Mouse (Mus musculus) forebrain, embryonic 10.5 days (tissue): ENCODE results near the gene March5. TPM values are rescaled to one million over a fixed set of nuclear protein-coding genes. Genes with fewer than 3 reads are reported as not detected.
A peak's percentile ranks its signal among the peaks of the same experiment; 100 is the strongest.
"Not testable (repeated sequence)": the region's sequence is repeated elsewhere in the genome, so short reads cannot be mapped to it uniquely, and the experiment has no call there.

Experiments used
- DNase-seq: peaks from one replicate; pipeline ENCODE4 v3.0.0-alpha.2; 2017; ENCODE audit warnings: low spot score; ENCODE audit errors: extremely low spot score
- H3K27ac ChIP-seq: fragments of 300-500 bp; sonication (generic); 2 replicates; pipeline ENCODE4 v1.5.1; 2016; ENCODE audit warnings: mild to moderate bottlenecking
- H3K27me3 ChIP-seq: fragments of 300-500 bp; sonication (generic); 2 replicates; pipeline ENCODE4 v1.6.1; 2016; ENCODE audit warnings: mild to moderate bottlenecking; ENCODE audit not compliant: poor library complexity, severe bottlenecking
- H3K36me3 ChIP-seq: fragments of 300-500 bp; sonication (generic); replicated peaks from 2 replicates; pipeline ENCODE4 v1.6.1; 2016; ENCODE audit warnings: mild to moderate bottlenecking, moderate library complexity
- H3K4me1 ChIP-seq: fragments of 300-500 bp; sonication (generic); 2 replicates; pipeline ENCODE4 v1.6.1; 2016
- H3K4me3 ChIP-seq: fragments of 300-500 bp; sonication (generic); 2 replicates; pipeline ENCODE4 v1.5.1; 2016; ENCODE audit warnings: mild to moderate bottlenecking, moderate library complexity
- H3K9me3 ChIP-seq: fragments of 300-500 bp; sonication (generic); 2 replicates; pipeline ENCODE4 v1.6.1; 2016; ENCODE audit warnings: mild to moderate bottlenecking, moderate library complexity
- WGBS: fragments of 180-500 bp; shearing (Covaris S2); methylation state at CpG from one replicate; pipeline ENCODE4 v1.1.7; 2016; 5-methylcytosine and 5-hydroxymethylcytosine counted together
- polyA plus RNA-seq: library from polyadenylated mRNA; unstranded; fragments of >200 nt; fragmentation: Nextera tagmentation; extraction: Ambion mirVana; gene quantifications from 2 replicates; pipeline ENCODE4 v1.2.1, GENCODE M21; 2016

March5 gene
- polyA plus RNA-seq, 1 experiment from 2014 or later, result 109 TPM

DNA sequence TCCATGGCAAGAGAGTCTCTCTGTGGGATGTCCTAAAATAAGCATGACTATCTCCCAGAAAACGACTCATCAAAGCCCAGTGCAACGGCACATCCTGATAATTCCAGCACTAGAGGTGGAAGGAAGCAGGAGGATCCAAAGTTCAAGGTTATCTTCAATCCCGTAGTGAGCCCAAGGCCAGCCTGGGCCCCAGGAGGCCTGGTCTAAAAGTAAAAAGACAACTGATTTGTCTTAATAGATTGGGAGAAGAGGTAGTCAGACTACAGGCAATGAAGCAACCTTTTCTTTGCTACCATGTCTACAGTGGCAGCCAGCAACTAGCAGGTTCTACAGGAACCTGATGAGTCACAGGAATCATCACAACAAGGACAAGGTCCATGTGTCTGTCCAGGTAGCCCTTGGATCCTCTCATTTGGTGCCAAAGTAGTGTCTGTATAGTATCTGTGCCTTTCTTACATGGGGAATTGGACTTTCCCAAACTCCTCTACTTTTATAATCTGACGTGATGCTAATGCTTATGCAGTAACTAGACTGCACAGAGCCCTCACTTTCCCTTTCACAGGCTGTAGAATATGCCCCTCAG is 18.9 kb upstream of the March5 start:
- Histone ChIP-seq H3K27ac (no peak overlapping the region), H3K4me3 (no peak overlapping the region), H3K36me3 (no peaks in the 10 kb centered on the region), H3K9me3 (no peaks in the 10 kb centered on the region), H3K27me3 (no peaks in the 10 kb centered on the region), H3K4me1 (no peaks in the 10 kb centered on the region)
- no peak for DNase-seq
- WGBS, result 82% methylated on average over 4 of the region's 4 CpGs

DNA sequence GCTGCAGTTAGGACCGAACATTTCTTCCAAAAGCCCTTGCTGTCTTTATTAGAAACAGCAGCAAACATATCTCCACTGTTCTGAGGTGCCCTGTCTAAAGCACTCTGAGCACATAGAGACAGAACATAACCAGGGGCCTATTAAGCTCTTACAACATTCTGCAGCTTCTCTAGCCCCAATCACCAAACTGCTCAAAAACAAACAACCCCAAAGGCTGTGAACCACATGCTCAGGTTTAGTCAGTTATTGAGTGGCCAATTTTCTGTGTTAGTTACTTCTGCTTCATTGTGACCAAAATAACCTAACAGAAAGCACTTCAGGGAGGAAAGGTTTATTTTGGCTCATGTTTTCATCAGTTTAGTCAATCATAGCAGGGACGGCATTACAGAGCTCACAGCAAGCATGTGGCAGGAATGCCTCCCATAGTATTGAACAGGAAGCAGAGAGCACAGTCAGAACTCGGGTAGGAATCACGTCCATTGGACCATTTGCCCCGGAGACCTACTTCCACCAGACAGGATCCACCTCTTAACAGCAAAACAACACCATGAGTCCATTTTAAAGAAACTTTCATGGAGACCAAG is 14.8 kb upstream of the March5 start:
- Histone ChIP-seq H3K4me1 (no peaks in the 10 kb centered on the region), H3K4me3 (no peak overlapping the region), H3K9me3 (no peaks in the 10 kb centered on the region), H3K27ac (no peak overlapping the region), H3K27me3 (no peaks in the 10 kb centered on the region), H3K36me3 (no peaks in the 10 kb centered on the region)
- 86% methylated on average over 5 of the region's 5 CpGs for WGBS
- no peak for DNase-seq

DNA sequence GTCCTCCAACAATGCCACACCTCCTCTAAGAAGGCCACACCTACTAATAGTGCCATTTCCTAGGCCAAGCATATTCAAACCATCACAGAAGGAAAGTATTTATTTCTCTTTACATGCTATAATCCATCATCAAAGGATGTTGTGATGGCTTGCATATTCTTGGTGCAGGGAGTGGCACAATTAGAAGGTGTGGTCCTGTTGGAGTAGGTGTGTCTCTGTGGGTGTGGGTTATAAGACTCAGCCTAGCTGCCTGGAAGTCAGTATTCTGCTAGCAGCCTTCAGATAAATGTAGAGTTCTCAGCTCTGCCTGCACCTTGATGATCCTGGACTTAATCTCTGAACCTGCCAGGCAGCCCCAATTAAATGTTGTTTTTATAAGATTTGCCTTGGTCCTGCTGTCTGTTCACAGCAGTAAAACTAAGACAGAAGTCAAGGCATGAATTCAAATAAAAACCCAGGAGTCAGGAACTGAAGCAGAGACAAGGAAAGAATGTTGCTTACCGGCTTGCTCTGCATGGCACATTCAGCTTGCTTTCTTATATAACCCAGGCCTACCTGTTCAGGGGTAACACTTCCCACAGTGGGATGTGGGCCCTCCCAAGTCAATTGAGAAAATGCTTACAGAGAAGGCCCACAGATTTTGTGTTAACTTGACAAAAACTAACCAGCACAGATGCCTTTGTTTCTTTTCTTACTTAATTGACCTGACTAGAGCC is 9.0 kb upstream of the March5 start:
- H3K36me3 ChIP-seq, result no peaks in the 10 kb centered on the region
- no peaks in the 10 kb centered on the region for H3K27me3 ChIP-seq
- H3K27ac ChIP-seq, result no peak overlapping the region
- no peak for DNase-seq
- H3K4me3 ChIP-seq, result no peak overlapping the region
- 93% methylated on average over 1 of the region's 1 CpGs for whole genome bisulfite sequencing
- H3K4me1 ChIP-seq, result peaks cover 6% of the 10 kb centered on the region; the same call in 1 of the 2 replicates
- H3K9me3 ChIP-seq, result no peaks in the 10 kb centered on the region

DNA sequence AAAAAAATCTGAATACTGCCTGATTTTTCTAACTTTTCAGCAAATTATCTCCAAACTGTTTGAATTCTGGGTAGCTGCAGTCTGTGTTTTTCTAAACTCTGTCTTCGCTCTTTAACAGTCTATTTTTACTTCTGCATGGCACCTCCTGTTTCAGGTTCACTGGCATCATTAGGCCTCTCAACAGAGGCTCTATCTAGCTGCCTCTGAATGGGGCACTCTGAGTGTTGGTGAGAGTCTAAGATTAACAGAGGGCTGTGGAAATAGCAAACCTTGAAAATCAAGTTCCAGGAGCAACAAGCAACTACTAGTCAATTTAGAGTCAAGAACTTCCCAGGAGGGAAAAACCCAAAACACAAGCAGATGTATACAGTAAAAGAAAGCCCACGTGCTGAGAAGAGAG is 7.5 kb upstream of the March5 start:
- DNase-seq, result no peak
- WGBS, result 82% methylated on average over 2 of the region's 2 CpGs

DNA sequence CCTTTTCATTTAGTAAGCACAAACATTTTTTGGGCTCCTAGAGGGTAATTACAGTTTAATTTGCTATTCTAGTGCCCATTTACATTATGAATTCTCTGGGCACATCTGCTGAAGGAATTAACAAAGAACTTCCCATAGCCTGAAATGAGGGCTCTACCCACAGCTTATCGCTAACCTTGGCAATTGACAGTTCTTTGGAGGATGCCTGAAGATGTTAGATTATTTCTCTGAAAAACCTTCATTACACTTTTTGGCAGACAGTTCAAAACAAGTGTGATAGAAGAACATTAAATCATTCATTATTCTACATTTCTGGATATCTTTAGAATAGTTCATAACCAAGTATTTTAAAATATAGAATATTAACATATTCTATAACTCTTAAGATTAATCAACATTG is 4.0 kb upstream of the March5 start:
- no peaks in the 10 kb centered on the region for H3K9me3 ChIP-seq
- peaks cover 10% of the 10 kb centered on the region for H3K27me3 ChIP-seq
- no peak for DNase-seq
- H3K4me1 ChIP-seq, result peaks cover 16% of the 10 kb centered on the region
- no peak overlapping the region for H3K27ac ChIP-seq
- no peaks in the 10 kb centered on the region for H3K36me3 ChIP-seq
- H3K4me3 ChIP-seq, result no peak overlapping the region
- 84% methylated on average over 1 of the region's 1 CpGs for WGBS

More for the DNA sequence above, 7.5 kb upstream of the March5 start:
- Histone ChIP-seq H3K27ac (no peak overlapping the region), H3K4me1 (peaks cover 6% of the 10 kb centered on the region; the same call in 1 of the 2 replicates), H3K27me3 (no peaks in the 10 kb centered on the region), H3K9me3 (no peaks in the 10 kb centered on the region), H3K4me3 (no peak overlapping the region), H3K36me3 (no peaks in the 10 kb centered on the region)

DNA sequence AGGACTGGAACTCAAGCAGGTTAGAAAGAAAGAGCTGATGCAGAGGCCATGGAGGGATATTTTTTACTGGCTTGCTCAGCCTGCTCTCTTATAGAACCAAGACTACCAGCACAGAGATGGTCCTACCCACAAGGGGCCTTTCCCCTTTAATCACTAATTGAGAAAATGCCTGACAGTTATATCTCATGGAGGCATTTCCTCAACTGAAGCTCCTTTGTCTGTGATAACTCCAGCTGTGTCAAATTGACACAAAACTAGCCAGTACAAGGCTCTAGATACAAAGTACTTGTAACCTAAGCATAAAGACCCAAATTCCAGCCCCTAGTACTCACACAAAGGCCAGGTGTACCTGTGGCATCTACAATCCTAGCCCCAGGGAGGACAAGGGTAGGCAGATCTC is 2.2 kb upstream of the March5 start:
- DNase-seq, H3K4me3 ChIP-seq, H3K36me3 ChIP-seq: not testable (repeated sequence)

DNA sequence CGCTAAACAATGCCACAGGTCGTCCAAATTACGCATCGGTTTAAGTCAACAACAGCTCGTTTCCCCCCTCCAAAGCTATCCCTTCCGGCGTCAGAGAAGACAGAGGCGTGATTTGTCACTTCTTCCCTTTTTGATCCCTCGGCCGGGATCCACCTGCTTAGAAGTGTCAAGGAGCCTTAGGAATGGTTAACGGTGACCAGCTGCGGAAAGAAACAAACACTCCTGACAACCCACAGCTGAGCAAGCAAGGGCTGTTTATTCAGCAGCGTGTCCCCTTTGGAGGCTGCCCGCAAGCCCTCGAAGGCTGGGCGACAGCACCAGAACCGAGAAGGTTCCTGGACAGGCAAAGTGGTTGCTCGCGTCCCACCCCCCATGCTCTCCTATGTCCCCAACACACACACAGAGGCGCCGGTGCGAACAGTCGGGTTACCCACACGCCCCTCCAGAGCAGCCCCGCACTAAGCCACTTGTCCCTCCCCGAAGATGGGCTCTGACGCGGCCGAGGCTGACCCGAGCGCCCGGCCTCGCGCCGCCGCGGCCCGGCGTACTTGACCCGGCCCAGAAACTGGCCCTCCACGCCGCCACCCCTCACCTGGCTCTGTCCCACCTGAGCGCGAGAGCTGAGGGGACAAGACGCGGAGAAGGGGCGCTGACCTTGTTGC is 571 bp upstream of the March5 start:
- H3K4me3 ChIP-seq, result peak overlapping the region; percentile 89
- H3K27ac ChIP-seq, result peak overlapping the region; percentile 96
- peaks cover 10% of the 10 kb centered on the region for H3K27me3 ChIP-seq
- DNase-seq, result peak; percentile 44
- H3K9me3 ChIP-seq, result no peaks in the 10 kb centered on the region
- peaks cover 30% of the 10 kb centered on the region for H3K4me1 ChIP-seq
- H3K36me3 ChIP-seq, result peaks cover 25% of the 10 kb centered on the region
- WGBS, result under 1% methylated on average over 47 of the region's 47 CpGs

More for the DNA sequence above, 2.2 kb upstream of the March5 start:
- H3K27me3 ChIP-seq, H3K9me3 ChIP-seq, H3K27ac ChIP-seq: not testable (repeated sequence)
- H3K4me1 ChIP-seq, result peaks cover 30% of the 10 kb centered on the region

DNA sequence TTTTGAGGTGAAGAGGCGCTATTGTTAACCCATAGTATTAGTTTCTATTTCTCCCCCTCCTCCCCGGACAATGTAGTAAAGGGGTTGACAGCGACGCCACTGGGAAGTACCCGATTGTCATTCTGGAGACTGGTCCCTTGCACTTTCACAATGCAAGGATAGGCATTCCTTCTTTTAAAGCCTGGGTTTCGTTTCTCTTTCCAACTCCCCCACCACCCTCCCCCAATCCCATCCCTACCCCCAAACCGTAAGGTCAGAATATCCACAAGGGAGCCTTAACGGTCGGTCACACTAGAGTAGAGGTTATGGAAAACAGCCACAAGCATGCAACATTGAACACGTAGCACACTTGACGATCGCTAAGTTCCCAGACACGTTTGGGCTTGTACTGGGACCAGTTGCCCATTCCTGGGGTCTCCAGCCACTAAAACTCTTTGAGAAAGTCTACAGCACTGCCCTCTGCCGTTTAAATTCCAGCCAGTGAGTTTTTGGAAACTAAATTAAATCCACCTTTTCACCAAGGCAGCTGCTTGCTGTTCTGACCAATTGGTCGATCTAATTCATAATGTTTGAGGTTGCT is 923 bp downstream of the March5 start, which contains the start of gene Cpeb3:
Cpeb3 (minus strand) TSS at position 426 of the 580 bp plus-strand sequence.
- peak within 1 kb of the TSS; percentile 89 for H3K4me3 ChIP-seq
- peaks cover 40% of the 10 kb centered on the region for H3K36me3 ChIP-seq
- H3K27ac ChIP-seq, result peak within 1 kb of the TSS; percentile 96
- H3K9me3 ChIP-seq, result no peaks in the 10 kb centered on the region
- peak; percentile 46 for DNase-seq
- H3K27me3 ChIP-seq, result peaks cover 10% of the 10 kb centered on the region
- peaks cover 24% of the 10 kb centered on the region for H3K4me1 ChIP-seq
- WGBS, result under 1% methylated on average over 15 of the region's 15 CpGs

DNA sequence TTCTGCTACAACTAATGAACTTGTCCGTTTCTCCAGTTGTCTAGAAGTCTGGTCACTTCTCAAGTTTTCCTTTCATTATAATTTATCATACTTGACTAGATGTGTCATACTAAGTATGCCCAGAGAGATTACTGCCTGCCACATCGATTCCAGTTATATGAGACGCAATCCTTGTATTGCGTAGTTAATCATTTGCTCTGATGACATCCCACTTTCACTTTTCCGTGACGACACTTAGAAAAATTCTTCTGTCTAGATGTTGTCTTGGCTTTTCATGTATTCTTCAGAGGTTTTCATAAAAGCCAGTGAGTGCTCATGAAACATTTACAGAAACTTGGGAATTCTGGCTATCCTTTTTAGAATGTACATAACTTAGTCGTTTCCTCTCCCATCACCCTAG is 1.6 kb downstream of the March5 start:
- 91% methylated on average over 7 of the region's 7 CpGs for WGBS
- H3K4me1 ChIP-seq, result peaks cover 24% of the 10 kb centered on the region
- peak overlapping the region; percentile 89 for H3K4me3 ChIP-seq
- no peaks in the 10 kb centered on the region for H3K9me3 ChIP-seq
- peaks cover 10% of the 10 kb centered on the region for H3K27me3 ChIP-seq
- peak overlapping the region; percentile 96; the same call in 1 of the 2 replicates for H3K27ac ChIP-seq
- peaks cover 45% of the 10 kb centered on the region for H3K36me3 ChIP-seq
- no peak for DNase-seq

DNA sequence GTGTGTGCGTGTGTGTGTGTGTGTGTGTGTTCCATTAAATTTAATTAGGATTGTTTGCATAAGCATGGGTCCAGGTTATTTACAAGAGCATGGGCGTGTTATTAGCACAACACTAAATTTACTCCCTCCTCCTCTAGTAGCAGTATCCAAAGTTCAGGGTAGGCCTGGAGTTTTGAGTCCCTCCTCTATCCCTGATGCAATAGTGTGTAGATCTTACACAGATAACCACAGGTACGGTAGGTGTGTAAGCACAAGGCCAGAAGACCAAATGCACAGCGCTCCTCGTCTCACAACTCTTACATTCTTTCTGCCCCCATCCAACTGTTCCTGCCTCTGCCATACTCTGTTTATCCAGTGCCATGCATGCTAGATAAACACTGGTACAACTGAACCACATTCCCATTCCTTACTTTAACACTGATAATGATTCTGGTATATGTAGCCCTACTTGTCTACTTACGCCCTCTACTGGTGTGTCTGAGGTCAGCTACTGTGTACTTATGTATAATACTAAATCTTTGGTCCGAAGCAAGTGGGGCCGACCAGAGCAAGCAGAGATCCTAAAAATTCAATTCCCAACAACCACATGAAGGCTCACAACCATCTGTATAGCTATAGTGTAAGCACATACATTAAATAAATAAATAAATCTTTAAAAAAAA is 2.3 kb downstream of the March5 start:
- peak overlapping the region; percentile 89 for H3K4me3 ChIP-seq
- DNase-seq, result no peak
- 89% methylated on average over 8 of the region's 8 CpGs for WGBS
- peaks cover 49% of the 10 kb centered on the region for H3K36me3 ChIP-seq
- no peaks in the 10 kb centered on the region for H3K9me3 ChIP-seq
- H3K4me1 ChIP-seq, result peaks cover 24% of the 10 kb centered on the region
- peaks cover 10% of the 10 kb centered on the region for H3K27me3 ChIP-seq
- no peak overlapping the region for H3K27ac ChIP-seq

DNA sequence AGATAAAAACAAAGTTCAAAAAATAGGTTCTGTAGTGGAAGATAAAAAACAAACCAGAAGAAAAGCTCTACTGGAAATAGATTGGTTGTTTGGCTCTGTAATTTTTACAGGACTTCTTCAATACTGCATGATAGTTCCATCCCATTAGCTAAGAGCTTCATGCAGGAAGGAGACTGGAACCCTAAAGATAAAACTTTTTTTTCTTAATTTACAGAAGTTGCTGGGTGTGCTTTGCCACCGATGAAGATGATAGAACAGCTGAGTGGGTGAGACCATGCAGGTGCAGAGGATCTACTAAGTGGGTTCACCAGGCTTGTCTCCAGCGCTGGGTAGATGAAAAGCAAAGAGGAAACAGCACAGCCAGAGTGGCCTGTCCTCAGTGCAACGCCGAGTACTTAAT is 3.1 kb downstream of the March5 start:
- peaks cover 58% of the 10 kb centered on the region for H3K36me3 ChIP-seq
- 94% methylated on average over 4 of the region's 4 CpGs for WGBS

DNA sequence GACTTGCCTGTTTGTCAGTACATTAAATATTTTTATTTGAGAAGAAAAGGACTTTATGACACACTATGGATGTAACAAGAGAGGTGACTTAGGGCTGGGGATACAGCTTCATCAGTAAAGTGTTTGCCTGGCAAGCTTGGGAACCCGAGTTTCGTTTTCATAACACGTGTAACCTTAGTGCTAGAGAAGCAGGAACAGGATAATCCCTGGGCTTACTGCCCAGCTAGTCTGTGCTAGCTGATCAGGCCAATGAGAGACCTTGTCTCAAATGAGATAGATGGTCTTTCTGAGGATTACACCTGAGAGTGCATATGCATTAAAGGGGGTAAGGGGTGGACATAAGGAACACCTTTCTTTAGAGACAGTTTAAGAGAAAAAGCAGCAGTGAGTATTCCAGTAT is 4.1 kb downstream of the March5 start:
- Histone ChIP-seq H3K27me3 (no peaks in the 10 kb centered on the region), H3K27ac (no peak overlapping the region), H3K4me3 (no peak overlapping the region), H3K9me3 (no peaks in the 10 kb centered on the region), H3K4me1 (peaks cover 21% of the 10 kb centered on the region), H3K36me3 (peaks cover 67% of the 10 kb centered on the region)
- DNase-seq, result no peak
- 97% methylated on average over 3 of the region's 3 CpGs for WGBS

More for the DNA sequence above, 3.1 kb downstream of the March5 start:
- H3K4me1 ChIP-seq, result peaks cover 24% of the 10 kb centered on the region
- H3K27me3 ChIP-seq, result peaks cover 6% of the 10 kb centered on the region
- DNase-seq, result no peak
- H3K27ac ChIP-seq, result no peak overlapping the region
- H3K9me3 ChIP-seq, result no peaks in the 10 kb centered on the region
- H3K4me3 ChIP-seq, result no peak overlapping the region
